Mouse (Mus musculus): ENCODE results near the gene Srgap1. TPM values are rescaled to one million over a fixed set of nuclear protein-coding genes. Genes with fewer than 3 reads are reported as not detected.
A peak's percentile ranks its signal among the peaks of the same experiment; 100 is the strongest.

Srgap1 gene
- polyA plus RNA-seq (2015; fragmentation: Nextera tagmentation; extraction: Ambion mirVana): 15.7 and 16.4 TPM in 2 replicates

GRCm38 (mm10) chr10:122046904-122047726, at the start of gene Srgap1:
Srgap1 (minus strand) TSS chr10:122047315.
- under 1% methylated on average over 74 of the region's 79 CpGs for WGBS
- H3K27me3 ChIP-seq: no peaks in the 10 kb centered on the region
- ATAC-seq (replicated peaks; ENCODE audit: low FRiP score): peak; percentile 86
- no peaks in the 10 kb centered on the region for H3K36me3 ChIP-seq
- peaks cover 23% of the 10 kb centered on the region; the same call in 1 of the 2 replicates for H3K4me1 ChIP-seq
- peak within 1 kb of the TSS; percentile 83 for H3K4me2 ChIP-seq
- peak within 1 kb of the TSS; percentile 88 for H3K27ac ChIP-seq
- no peaks in the 10 kb centered on the region for H3K9me3 ChIP-seq (replicated peaks)
- peak within 1 kb of the TSS; percentile 79 for H3K9ac ChIP-seq
- peak within 1 kb of the TSS; percentile 83 for H3K4me3 ChIP-seq (replicated peaks)

- peak overlapping the region; percentile 76 for H3K9ac ChIP-seq
- no peaks in the 10 kb centered on the region for H3K9me3 ChIP-seq (replicated peaks)
- H3K4me1 ChIP-seq: peaks cover 9% of the 10 kb centered on the region
- H3K27me3 ChIP-seq: no peaks in the 10 kb centered on the region
- H3K4me3 ChIP-seq (replicated peaks): peak overlapping the region; percentile 64
- H3K4me2 ChIP-seq: peak overlapping the region; percentile 71
- WGBS: under 1% methylated on average over 44 of the region's 48 CpGs
- peak; percentile 78 for ATAC-seq (replicated peaks; ENCODE audit: low FRiP score)
- H3K36me3 ChIP-seq: peaks cover 19% of the 10 kb centered on the region; the same call in 1 of the 2 replicates
- peak overlapping the region; percentile 94 for H3K27ac ChIP-seq
Observed at GRCm38 (mm10) chr10:122096462-122096979, 49.4 kb upstream of the Srgap1 start.

- Histone ChIP-seq H3K9me3 (replicated peaks) (peaks cover 20% of the 10 kb centered on the region), H3K27ac (no peak overlapping the region), H3K9ac (no peak overlapping the region), H3K4me3 (replicated peaks) (no peak overlapping the region), H3K4me2 (no peak overlapping the region), H3K36me3 (peaks cover 66% of the 10 kb centered on the region), H3K4me1 (peaks cover 4% of the 10 kb centered on the region; the same call in 1 of the 2 replicates), H3K27me3 (no peaks in the 10 kb centered on the region)
- WGBS: 95% methylated on average over 1 of the region's 1 CpGs
- ATAC-seq (replicated peaks; ENCODE audit: low FRiP score): no peak
Observed at GRCm38 (mm10) chr10:122090472-122090871, 43.4 kb upstream of the Srgap1 start.

- H3K27me3 ChIP-seq: no peaks in the 10 kb centered on the region
- H3K9ac ChIP-seq: no peak overlapping the region
- peaks cover 7% of the 10 kb centered on the region for H3K9me3 ChIP-seq (replicated peaks)
- no peaks in the 10 kb centered on the region for H3K4me1 ChIP-seq
- peaks cover 26% of the 10 kb centered on the region for H3K36me3 ChIP-seq
- no peak overlapping the region for H3K27ac ChIP-seq
- WGBS: 85% methylated on average over 1 of the region's 1 CpGs
- no peak overlapping the region for H3K4me2 ChIP-seq
- no peak overlapping the region for H3K4me3 ChIP-seq (replicated peaks)
- no peak for ATAC-seq (replicated peaks; ENCODE audit: low FRiP score)
Observed at GRCm38 (mm10) chr10:122081352-122081751, 34.2 kb upstream of the Srgap1 start.

GRCm38 (mm10) chr10:122069153-122069552, 22.0 kb upstream of the Srgap1 start:
- Histone ChIP-seq H3K27me3 (no peaks in the 10 kb centered on the region), H3K9me3 (replicated peaks) (no peaks in the 10 kb centered on the region), H3K27ac (no peak overlapping the region), H3K36me3 (no peaks in the 10 kb centered on the region), H3K4me3 (replicated peaks) (no peak overlapping the region), H3K4me1 (no peaks in the 10 kb centered on the region), H3K4me2 (no peak overlapping the region), H3K9ac (no peak overlapping the region)
- no peak for ATAC-seq (replicated peaks; ENCODE audit: low FRiP score)

- Histone ChIP-seq H3K9me3 (replicated peaks) (no peaks in the 10 kb centered on the region), H3K4me1 (no peaks in the 10 kb centered on the region), H3K4me3 (replicated peaks) (no peak overlapping the region), H3K27me3 (no peaks in the 10 kb centered on the region), H3K36me3 (no peaks in the 10 kb centered on the region), H3K9ac (no peak overlapping the region), H3K27ac (no peak overlapping the region), H3K4me2 (no peak overlapping the region)
- WGBS: 90% methylated on average over 6 of the region's 6 CpGs
- no peak for ATAC-seq (replicated peaks; ENCODE audit: low FRiP score)
Observed at GRCm38 (mm10) chr10:122055826-122056225, 8.7 kb upstream of the Srgap1 start.

GRCm38 (mm10) chr10:122054535-122054934, 7.4 kb upstream of the Srgap1 start:
- Histone ChIP-seq H3K36me3 (no peaks in the 10 kb centered on the region), H3K9ac (no peak overlapping the region), H3K4me1 (no peaks in the 10 kb centered on the region), H3K4me2 (no peak overlapping the region), H3K27me3 (no peaks in the 10 kb centered on the region), H3K9me3 (replicated peaks) (no peaks in the 10 kb centered on the region), H3K27ac (no peak overlapping the region), H3K4me3 (replicated peaks) (no peak overlapping the region)
- 14% methylated on average over 8 of the region's 8 CpGs for WGBS
- peak; percentile 81 for ATAC-seq (replicated peaks; ENCODE audit: low FRiP score)

- Histone ChIP-seq H3K9me3 (replicated peaks) (no peaks in the 10 kb centered on the region), H3K27me3 (no peaks in the 10 kb centered on the region), H3K4me2 (no peak overlapping the region), H3K4me1 (peaks cover 4% of the 10 kb centered on the region; the same call in 1 of the 2 replicates), H3K27ac (no peak overlapping the region), H3K36me3 (no peaks in the 10 kb centered on the region), H3K4me3 (replicated peaks) (no peak overlapping the region), H3K9ac (no peak overlapping the region)
- WGBS: 33% methylated on average over 6 of the region's 6 CpGs
- ATAC-seq (replicated peaks; ENCODE audit: low FRiP score): no peak
Observed at GRCm38 (mm10) chr10:122051831-122052230, 4.7 kb upstream of the Srgap1 start.

- H3K27ac ChIP-seq: peak overlapping the region; percentile 88
- peaks cover 23% of the 10 kb centered on the region; the same call in 1 of the 2 replicates for H3K4me1 ChIP-seq
- WGBS: 13% methylated on average over 44 of the region's 44 CpGs
- H3K4me3 ChIP-seq (replicated peaks): peak overlapping the region; percentile 83
- peak overlapping the region; percentile 83 for H3K4me2 ChIP-seq
- H3K36me3 ChIP-seq: no peaks in the 10 kb centered on the region
- H3K27me3 ChIP-seq: no peaks in the 10 kb centered on the region
- peak overlapping the region; percentile 79 for H3K9ac ChIP-seq
- peak; percentile 80 for ATAC-seq (replicated peaks; ENCODE audit: low FRiP score)
- no peaks in the 10 kb centered on the region for H3K9me3 ChIP-seq (replicated peaks)
Observed at GRCm38 (mm10) chr10:122047727-122048365, 731 bp upstream of the Srgap1 start.

GRCm38 (mm10) chr10:122046511-122046903, 608 bp downstream of the Srgap1 start:
- WGBS: under 1% methylated on average over 13 of the region's 13 CpGs
- peak overlapping the region; percentile 88 for H3K27ac ChIP-seq
- H3K9me3 ChIP-seq (replicated peaks): no peaks in the 10 kb centered on the region
- H3K4me2 ChIP-seq: peak overlapping the region; percentile 83
- peak overlapping the region; percentile 79 for H3K9ac ChIP-seq
- no peaks in the 10 kb centered on the region for H3K36me3 ChIP-seq
- ATAC-seq (replicated peaks; ENCODE audit: low FRiP score): no peak
- H3K27me3 ChIP-seq: no peaks in the 10 kb centered on the region
- H3K4me1 ChIP-seq: peaks cover 23% of the 10 kb centered on the region; the same call in 1 of the 2 replicates
- peak overlapping the region; percentile 83 for H3K4me3 ChIP-seq (replicated peaks)

- H3K4me1 ChIP-seq: peaks cover 23% of the 10 kb centered on the region; the same call in 1 of the 2 replicates
- no peak for ATAC-seq (replicated peaks; ENCODE audit: low FRiP score)
- no peaks in the 10 kb centered on the region for H3K27me3 ChIP-seq
- no peaks in the 10 kb centered on the region for H3K36me3 ChIP-seq
- H3K9ac ChIP-seq: peak overlapping the region; percentile 79
- peak overlapping the region; percentile 88; the same call in 1 of the 2 replicates for H3K27ac ChIP-seq
- H3K4me2 ChIP-seq: peak overlapping the region; percentile 83
- WGBS: 10% methylated on average over 9 of the region's 9 CpGs
- H3K4me3 ChIP-seq (replicated peaks): peak overlapping the region; percentile 83
- no peaks in the 10 kb centered on the region for H3K9me3 ChIP-seq (replicated peaks)
Observed at GRCm38 (mm10) chr10:122045946-122046345, 1.2 kb downstream of the Srgap1 start.

GRCm38 (mm10) chr10:122044926-122045325, 2.2 kb downstream of the Srgap1 start:
- Histone ChIP-seq H3K27me3 (no peaks in the 10 kb centered on the region), H3K9ac (no peak overlapping the region), H3K27ac (no peak overlapping the region), H3K4me3 (replicated peaks) (peak overlapping the region; percentile 83; the same call in 1 of the 2 replicates), H3K36me3 (no peaks in the 10 kb centered on the region), H3K9me3 (replicated peaks) (no peaks in the 10 kb centered on the region), H3K4me2 (peak overlapping the region; percentile 26; the same call in 1 of the 2 replicates), H3K4me1 (peaks cover 23% of the 10 kb centered on the region; the same call in 1 of the 2 replicates)
- WGBS: 70% methylated on average over 4 of the region's 4 CpGs
- ATAC-seq (replicated peaks; ENCODE audit: low FRiP score): no peak
